Mouse (Mus musculus) embryonic fibroblast, embryonic 13.5 days (primary cell): ENCODE measurements around the gene Gm12166.

Source experiments
- CTCF ChIP-seq: IDR thresholded peaks from 2 replicates; pipeline ENCODE4 v1.5.1; 2011; ENCODE audit warnings: mild to moderate bottlenecking, control low read depth, low read length, moderate library complexity, borderline replicate concordance; ENCODE audit not compliant: insufficient read depth
- POLR2A ChIP-seq: IDR thresholded peaks from 2 replicates; pipeline ENCODE4 v1.6.1; 2011; ENCODE audit warnings: low read depth, mild to moderate bottlenecking, control low read depth, low read length, moderate library complexity

GRCm38 (mm10) chr11:46065201-46066011 lies 13.3 kb upstream of the Gm12166 start:
- TF ChIP-seq POLR2A (no peak), CTCF (no peak)
